Mouse (Mus musculus) thymus, postnatal 0 days (tissue): Measurements from ENCODE around the gene Ptgis. TPM values are rescaled to one million over a fixed set of nuclear protein-coding genes. Genes with fewer than 3 reads are reported as not detected.
A peak's percentile ranks its signal among the peaks of the same experiment; 100 is the strongest.
"Not testable (repeated sequence)": the region's sequence is repeated elsewhere in the genome, so short reads cannot be mapped to it uniquely, and the experiment has no call there.

Source experiments
- DNase-seq: peaks from one replicate; pipeline ENCODE4 v3.0.0-alpha.2; 2015; ENCODE audit warnings: low spot score
- polyA plus RNA-seq: library from polyadenylated mRNA; unstranded; fragments of >200 nt; fragmentation: Nextera tagmentation; extraction: Ambion mirVana; gene quantifications from 2 replicates; pipeline ENCODE4 v1.2.1, GENCODE M21; 2015

Ptgis gene
- polyA plus RNA-seq, 1 experiment from 2014 or later, result 1.7 TPM

DNA sequence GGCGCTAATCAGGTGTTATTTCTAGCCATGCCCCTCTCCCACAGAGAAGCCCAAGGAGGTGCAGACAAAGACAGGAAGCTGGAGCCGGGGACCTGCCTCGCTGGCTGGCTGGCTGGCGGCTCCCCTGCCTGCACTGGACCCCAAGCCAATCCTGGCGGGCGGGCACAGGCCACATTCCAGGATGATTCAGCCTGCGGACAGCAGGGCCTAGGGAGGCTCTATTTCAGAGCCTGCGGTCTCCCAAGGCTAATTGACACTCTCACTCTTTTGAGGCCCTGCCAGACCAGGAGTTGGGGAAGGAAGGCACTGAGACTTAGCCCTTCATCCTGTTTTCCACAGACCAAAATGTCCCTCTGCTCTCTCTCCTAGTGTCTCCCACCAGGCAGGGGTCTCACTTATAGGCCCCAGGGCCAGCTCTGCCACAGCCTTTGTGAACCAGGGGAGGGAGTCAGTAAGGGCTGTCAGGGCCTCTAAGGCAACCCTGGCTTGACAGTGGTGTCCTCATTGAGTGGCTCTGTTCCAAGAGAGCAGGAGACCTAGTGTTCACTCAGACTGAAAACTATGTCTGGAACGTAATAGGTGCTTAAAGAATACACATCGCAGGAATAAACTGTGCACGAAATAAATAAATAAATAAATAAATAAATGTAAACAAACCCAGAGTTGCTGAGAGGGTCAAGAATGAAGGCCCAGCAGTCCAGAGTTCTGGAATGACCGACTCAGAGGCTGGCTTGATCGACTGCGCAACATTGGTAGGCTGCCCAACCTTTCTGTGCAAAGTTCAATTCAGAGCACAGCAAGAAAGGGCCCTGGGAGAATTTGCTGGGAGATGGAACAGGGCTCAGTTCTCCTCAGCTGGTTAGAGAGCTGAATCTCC, 8.0 kb downstream of the Ptgis start:
- DNase-seq, result no peak

DNA sequence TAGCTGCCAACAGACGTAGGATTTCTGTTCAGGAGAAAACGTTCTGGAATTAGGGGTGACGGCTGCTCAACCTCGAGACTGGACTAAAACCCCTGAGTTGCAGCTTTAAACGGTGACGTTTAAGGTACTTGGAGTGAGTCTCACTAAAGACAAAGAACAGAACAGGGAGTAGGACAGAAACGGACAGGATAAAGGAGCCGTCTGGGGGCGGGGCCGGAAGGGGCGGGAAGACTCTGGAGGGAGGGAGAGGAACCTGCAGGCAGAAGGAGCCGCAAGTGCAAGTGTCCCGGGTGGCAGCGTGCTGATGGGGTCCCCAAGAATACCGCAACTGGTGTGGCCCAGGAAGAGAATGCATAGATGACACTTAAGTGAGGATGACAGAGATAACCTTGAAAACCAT, 9.8 kb downstream of the Ptgis start:
- DNase-seq, result peak; percentile 34

GRCm38 (mm10) chr2:167224937-167225336, 15.5 kb downstream of the Ptgis start:
- DNase-seq, result no peak

GRCm38 (mm10) chr2:167224194-167224593, 16.2 kb downstream of the Ptgis start:
- no peak for DNase-seq

DNA sequence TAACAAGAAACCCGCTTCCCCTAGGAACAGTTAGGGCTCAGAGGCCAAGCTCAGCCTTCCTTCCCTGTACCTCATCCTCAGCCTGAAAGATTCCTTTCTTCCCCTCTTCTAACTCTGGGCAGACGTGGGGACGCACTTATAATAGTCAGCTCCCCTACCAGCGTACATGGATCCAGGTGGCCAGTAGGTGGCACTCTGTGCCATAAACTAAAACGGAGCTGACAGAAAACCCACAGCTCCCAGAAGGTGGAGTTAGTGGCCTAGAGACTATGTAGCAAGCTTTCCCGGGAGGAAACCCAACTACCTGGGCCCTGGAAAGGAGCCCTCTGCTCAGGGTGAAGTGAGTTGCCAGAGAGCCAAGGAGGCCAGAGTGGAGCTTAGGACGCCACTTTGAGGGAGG, 18.3 kb downstream of the Ptgis start:
- peak; percentile 73 for DNase-seq

GRCm38 (mm10) chr2:167221159-167221845, 19.1 kb downstream of the Ptgis start:
- DNase-seq, result no peak

GRCm38 (mm10) chr2:167220736-167221135, 19.7 kb downstream of the Ptgis start:
- no peak for DNase-seq

DNA sequence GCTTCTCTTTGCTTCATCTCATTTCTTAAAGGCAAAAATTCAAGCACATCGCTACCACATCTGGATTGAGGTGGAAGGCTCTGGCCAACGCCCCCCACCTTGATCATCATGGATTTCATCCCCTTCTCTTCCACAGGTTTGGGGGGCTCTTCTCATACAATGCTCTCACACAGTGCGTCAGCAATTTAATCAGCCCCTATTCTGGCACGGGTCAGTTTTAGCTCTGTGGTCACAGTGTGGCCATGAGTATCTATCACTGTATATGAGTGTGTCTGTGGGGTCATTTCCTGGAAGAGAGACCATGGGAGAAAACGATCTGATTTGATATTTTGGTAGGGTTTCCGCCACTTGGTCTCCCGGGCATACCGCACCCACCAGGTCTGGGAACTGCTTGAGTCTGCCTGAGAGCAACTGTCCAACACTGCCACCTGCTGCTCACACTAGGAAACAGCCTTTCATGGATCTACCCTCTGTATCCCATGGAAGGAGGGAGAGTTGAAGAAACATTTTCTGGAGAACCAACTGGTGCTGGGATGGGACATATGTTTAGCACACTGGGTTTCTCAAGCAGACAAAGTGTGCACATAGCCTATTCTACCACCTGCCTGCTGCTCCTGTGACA, 21.1 kb downstream of the Ptgis start:
- peak; percentile 74 for DNase-seq

DNA sequence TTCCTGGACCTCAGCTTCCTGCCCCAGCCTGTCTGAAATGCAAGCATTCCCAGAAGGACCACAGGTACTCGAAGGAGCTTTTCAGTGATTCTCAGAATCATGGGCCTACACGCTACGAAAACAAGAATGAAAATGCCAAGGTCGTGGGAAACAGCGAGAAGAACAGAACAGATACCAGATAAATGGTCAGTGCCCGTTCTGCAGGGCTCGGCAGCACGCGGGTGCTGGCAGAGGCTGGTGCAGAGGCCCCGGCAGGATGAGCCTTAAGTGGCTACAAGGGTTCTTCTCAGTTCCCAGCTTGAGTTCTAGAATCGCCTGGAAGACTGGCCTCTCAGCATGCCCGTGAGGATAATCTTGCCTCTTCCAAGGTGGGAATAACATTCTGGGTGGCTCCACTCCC, 26.7 kb downstream of the Ptgis start:
- no peak for DNase-seq

GRCm38 (mm10) chr2:167213076-167213475, 27.3 kb downstream of the Ptgis start:
- no peak for DNase-seq

GRCm38 (mm10) chr2:167212551-167212950, 27.9 kb downstream of the Ptgis start:
- no peak for DNase-seq

- DNase-seq, result no peak
Observed at GRCm38 (mm10) chr2:167212089-167212488, 28.3 kb downstream of the Ptgis start.

DNA sequence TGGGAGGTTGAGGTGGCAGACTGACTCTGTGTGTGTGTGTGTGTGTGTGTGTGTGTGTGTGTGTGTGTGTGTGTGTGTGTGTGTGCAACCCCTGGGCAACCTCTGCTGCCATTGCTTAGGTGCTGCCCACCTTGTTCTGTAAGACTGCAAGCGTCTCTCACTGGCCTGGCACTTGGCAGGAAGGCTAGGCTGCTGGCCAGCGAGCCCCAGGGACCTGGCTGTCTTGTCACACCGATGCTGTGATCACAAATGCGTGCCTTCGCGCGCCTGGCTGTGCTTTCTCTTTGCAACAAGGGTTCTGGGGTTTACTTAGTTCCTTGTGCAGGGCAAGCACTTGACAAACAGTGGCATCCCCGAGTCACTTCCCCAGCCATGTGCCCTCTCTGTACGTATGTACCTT, 30.5 kb downstream of the Ptgis start:
- DNase-seq, result no peak

- no peak for DNase-seq
Observed at GRCm38 (mm10) chr2:167208984-167209383, 31.4 kb downstream of the Ptgis start.

- no peak for DNase-seq
Observed at GRCm38 (mm10) chr2:167205918-167206629, 34.3 kb downstream of the Ptgis start.

GRCm38 (mm10) chr2:167204686-167205085, 35.7 kb downstream of the Ptgis start:
- DNase-seq, result not testable (repeated sequence)

DNA sequence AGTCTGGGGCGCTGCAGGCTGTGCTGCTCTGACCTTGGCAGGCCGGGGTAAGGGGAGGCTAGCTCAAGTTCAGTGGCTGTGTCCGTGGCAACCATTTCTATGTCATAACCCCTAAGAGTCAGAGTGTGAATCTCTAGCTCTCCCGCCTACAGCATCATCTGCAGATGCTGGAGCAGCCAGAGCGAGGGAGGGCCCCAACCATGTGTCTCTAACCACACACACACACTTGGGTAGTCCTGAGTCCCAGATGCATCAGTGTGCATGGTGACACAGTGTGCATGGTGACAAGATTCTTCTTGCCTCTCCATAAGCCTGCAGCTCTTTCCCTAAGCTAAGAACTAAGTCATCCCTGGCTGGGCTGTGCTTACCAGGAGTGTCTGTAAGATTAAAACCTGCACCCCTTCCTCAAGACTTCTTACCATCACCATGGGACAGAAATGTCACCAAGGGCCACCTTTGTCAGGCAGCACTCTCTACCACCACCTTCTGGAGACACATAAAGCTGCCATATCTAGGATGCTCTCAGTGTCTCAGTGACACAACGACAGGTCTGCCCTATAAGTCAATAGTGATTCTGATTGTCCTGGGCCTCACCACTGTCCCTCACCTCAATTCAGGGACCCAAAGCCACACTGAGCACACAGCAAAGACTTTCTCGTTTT, 36.8 kb downstream of the Ptgis start:
- DNase-seq, result no peak

DNA sequence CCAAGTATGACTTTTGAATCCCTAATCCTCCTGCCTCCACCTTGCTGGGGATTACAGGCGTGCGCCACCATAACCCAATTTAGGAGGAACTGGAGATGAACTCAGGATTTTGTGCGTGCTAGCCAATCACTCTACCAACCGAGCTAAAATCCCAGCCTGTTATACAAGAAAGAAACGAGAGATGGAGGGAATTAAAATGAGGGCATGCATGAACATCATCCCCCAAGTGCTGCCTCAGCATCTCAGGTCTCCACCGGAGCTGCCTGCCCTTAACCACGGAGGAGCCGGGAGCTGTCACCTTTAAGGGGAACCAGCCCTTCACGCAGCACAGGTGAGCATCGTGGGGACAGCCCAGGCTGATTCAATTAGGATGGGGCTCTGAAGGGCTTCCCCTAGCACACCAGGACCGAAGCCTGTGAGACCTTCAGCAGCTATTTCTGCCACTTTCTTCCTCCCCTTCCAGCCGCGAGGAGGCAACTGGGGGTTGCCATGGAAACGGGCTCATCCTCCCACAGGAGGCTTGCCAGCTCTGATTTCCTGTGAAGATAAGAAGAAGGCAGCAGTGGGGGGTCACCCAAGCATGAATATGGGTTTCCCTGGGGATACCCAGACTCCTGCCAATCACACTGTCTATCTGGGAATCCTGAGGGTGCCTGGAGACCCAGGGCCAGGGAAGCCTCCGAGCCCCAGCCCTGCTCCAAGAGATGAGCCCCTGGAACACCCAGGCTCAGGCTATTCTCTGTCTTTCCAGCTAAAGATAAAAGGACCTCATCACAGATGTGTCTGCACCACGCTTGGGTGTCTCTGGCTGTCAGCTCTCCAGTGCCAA, 38.7 kb downstream of the Ptgis start:
- DNase-seq, result peak; percentile 25

GRCm38 (mm10) chr2:167198660-167199427, 41.6 kb downstream of the Ptgis start:
- DNase-seq, result no peak
